Mouse (Mus musculus) heart, adult 2 months (tissue): Measurements from ENCODE around the gene Fam189a1. TPM values are rescaled to one million over a fixed set of nuclear protein-coding genes. Genes with fewer than 3 reads are reported as not detected.

Experiments used
- DNase-seq, 2 experiments: peaks; one replicate each; pipeline ENCODE4 v3.0.0; 2021
- H3K27ac ChIP-seq: fragments of 200-600 bp; 2 replicates; pipeline ENCODE4 v1.8.1; 2022
- H3K27me3 ChIP-seq: fragments of 200-500 bp; 2 replicates; pipeline ENCODE4 v1.6.1; 2012; ENCODE audit warnings: mild to moderate bottlenecking, low read length, inconsistent platforms, mixed read lengths; ENCODE audit not compliant: control insufficient read depth, insufficient read depth
- H3K36me3 ChIP-seq: fragments of 200-500 bp; 2 replicates; pipeline ENCODE4 v1.6.1; 2012; ENCODE audit warnings: low read length, inconsistent platforms; ENCODE audit not compliant: control insufficient read depth, insufficient read depth
- H3K4me1 ChIP-seq: fragments of 200-500 bp; 2 replicates; pipeline ENCODE4 v1.6.1; 2011; ENCODE audit warnings: low read length; ENCODE audit not compliant: control insufficient read depth, insufficient read depth
- H3K4me3 ChIP-seq: fragments of 200-600 bp; 2 replicates; pipeline ENCODE4 v1.8.1; 2022
- H3K79me2 ChIP-seq: fragments of 200-500 bp; replicated peaks from 2 replicates; pipeline ENCODE4 v1.6.1; 2012; ENCODE audit warnings: mild to moderate bottlenecking, inconsistent platforms, low read length, moderate library complexity, mixed read lengths; ENCODE audit not compliant: control insufficient read depth, insufficient read depth
- H3K9ac ChIP-seq: fragments of 200-500 bp; 2 replicates; pipeline ENCODE4 v1.6.1; 2012; ENCODE audit warnings: low read depth, mild to moderate bottlenecking, control low read depth, inconsistent platforms, low read length, mixed read lengths
- CTCF ChIP-seq: fragments of 200-600 bp; IDR thresholded peaks from 2 replicates; pipeline ENCODE4 v1.8.1; 2022; ENCODE audit warnings: antibody characterized with exemption, mild to moderate bottlenecking, moderate library complexity
- EP300 ChIP-seq: fragments of 200-500 bp; IDR thresholded peaks from 2 replicates; pipeline ENCODE4 v1.6.1; 2011; ENCODE audit warnings: low read depth, low read length, control low read depth; ENCODE audit not compliant: insufficient read depth
- POLR2A ChIP-seq: fragments of 200-500 bp; IDR thresholded peaks from 2 replicates; pipeline ENCODE4 v1.6.1; 2011; ENCODE audit warnings: mild to moderate bottlenecking, low read depth, low read length, control low read depth; ENCODE audit not compliant: insufficient read depth
- WGBS: fragments of 180-500 bp; shearing (Covaris S2); methylation state at CpG from one replicate; pipeline ENCODE4 v1.1.7; 2018; 5-methylcytosine and 5-hydroxymethylcytosine counted together
- intact Hi-C: fragments of 180-260 bp; cut with DNase I; formaldehyde crosslinking; loops from one replicate; pipeline ENCODE4 v1.15.1; 2025
- polyA plus RNA-seq: library from polyadenylated mRNA; depleted of rRNA; stranded (reverse); fragments of >200 nt; gene quantifications from 2 replicates; pipeline ENCODE4 v1.2.3, GENCODE M21; 2012
- total RNA-seq, 2 experiments: library from RNA; stranded (reverse); gene quantifications; 2 replicates each; pipeline ENCODE4 v1.2.3; 2021

Fam189a1 gene
- total and polyA plus RNA-seq, 3 experiments = 0.64 TPM; not detected in 2

DNA sequence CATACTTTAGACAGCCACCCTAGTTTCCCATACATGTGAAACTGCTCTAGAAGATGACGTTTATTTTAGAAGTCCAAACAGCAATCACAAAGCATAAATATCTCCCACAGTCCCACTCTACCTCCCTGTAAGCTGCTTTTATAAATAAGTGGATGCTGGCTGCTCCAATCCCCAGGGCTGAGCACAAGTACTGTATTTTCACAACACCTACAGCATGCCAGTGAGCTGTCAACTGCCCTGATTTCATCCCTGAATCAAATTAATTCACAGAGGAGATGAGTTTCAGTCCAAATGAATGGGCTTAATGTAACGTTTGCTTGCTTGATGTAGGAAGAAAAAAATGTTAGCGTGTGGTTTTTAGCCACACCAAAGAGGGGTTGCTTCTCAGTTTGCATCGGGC is 225.4 kb downstream of the Fam189a1 start:
- H3K4me1 ChIP-seq = no peaks in the 10 kb centered on the region
- no peaks in the 10 kb centered on the region for H3K36me3 ChIP-seq
- H3K9ac ChIP-seq = no peak overlapping the region
- DNase-seq = no peak
- 64% methylated on average over 4 of the region's 4 CpGs for WGBS
- H3K27me3 ChIP-seq = no peaks in the 10 kb centered on the region
- H3K4me3 ChIP-seq = no peak overlapping the region
- TF ChIP-seq POLR2A (no peak), EP300 (no peak), CTCF (no peak)
- intact Hi-C loops = no loop called here
- no peak overlapping the region for H3K27ac ChIP-seq
- H3K79me2 ChIP-seq = no peaks in the 10 kb centered on the region

DNA sequence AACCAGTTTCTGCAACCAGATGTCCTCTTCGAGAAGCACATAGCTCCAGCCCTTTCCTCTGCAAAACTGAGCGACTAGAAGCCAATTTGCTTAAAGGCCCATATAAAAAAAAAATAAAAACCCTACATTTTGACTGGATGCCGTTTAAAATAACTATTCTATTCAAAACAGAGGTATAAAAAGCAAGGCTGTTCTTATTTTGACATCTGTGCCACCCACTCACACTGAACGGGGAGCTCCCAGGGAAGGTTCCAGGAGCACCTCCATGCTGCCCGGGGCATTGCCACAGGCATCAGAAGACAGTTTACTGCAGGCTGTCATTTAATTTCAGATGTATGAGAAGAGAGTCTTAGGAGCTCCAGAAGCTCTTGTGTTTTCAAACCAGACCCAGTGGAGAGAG is 232.5 kb downstream of the Fam189a1 start:
- no peak for TF ChIP-seq EP300
- TF ChIP-seq CTCF = no peak
- no peak for TF ChIP-seq POLR2A
- Histone ChIP-seq H3K79me2 (no peaks in the 10 kb centered on the region), H3K4me1 (no peaks in the 10 kb centered on the region), H3K4me3 (no peak overlapping the region), H3K27ac (no peak overlapping the region), H3K36me3 (no peaks in the 10 kb centered on the region), H3K27me3 (no peaks in the 10 kb centered on the region), H3K9ac (no peak overlapping the region)
- intact Hi-C loops = no loop called here
- WGBS = 69% methylated on average over 5 of the region's 5 CpGs
- DNase-seq = no peak

DNA sequence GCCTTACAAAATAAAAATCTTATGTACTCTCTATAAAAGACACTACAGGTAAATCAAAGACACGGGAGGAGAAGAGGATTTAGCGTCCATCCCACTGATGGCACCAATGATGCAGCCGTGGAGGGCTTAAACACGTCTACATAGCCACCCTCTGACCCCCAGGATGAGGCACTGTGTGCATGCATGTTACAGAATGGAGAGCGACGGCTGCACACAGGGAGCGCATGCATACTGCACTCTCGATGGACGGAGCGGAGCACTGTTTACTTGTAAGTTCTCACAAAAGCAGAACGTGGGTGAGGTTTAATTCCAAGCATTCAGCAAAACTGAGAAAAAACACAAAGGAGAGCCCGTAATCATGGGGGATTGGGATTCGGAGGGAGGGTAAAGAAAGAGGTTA is 235.2 kb downstream of the Fam189a1 start:
- intact Hi-C loops = no loop called here
- Histone ChIP-seq H3K27ac (no peak overlapping the region), H3K27me3 (no peaks in the 10 kb centered on the region), H3K4me3 (no peak overlapping the region), H3K4me1 (no peaks in the 10 kb centered on the region), H3K79me2 (no peaks in the 10 kb centered on the region), H3K36me3 (no peaks in the 10 kb centered on the region), H3K9ac (no peak overlapping the region)
- DNase-seq = no peak
- TF ChIP-seq CTCF = no peak
- TF ChIP-seq EP300 = no peak
- no peak for TF ChIP-seq POLR2A
- 81% methylated on average over 13 of the region's 13 CpGs for WGBS

DNA sequence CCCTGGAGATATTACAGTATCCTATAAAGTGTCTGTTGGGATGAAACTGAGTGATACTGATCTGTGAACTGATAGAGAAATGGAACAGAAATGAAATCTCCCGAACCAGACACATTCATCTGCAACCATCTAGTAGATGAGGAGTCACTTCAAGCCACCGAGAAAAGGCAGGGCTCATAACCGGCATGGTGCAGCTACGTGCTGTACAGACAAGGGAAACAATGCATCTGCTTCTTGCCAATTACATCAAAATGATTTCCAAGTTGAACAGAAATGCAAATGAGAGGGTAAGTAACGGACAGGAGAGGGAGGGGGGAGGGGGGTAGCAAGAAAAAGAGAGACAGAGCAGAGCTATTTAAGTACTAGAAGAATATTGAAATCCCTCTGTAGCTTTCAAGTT is 235.6 kb downstream of the Fam189a1 start:
- no peaks in the 10 kb centered on the region for H3K4me1 ChIP-seq
- 65% methylated on average over 5 of the region's 5 CpGs for WGBS
- TF ChIP-seq POLR2A = no peak
- TF ChIP-seq EP300 = no peak
- TF ChIP-seq CTCF = no peak
- no peaks in the 10 kb centered on the region for H3K36me3 ChIP-seq
- no peak overlapping the region for H3K27ac ChIP-seq
- DNase-seq = no peak
- H3K4me3 ChIP-seq = no peak overlapping the region
- intact Hi-C loops = no loop called here
- no peaks in the 10 kb centered on the region for H3K27me3 ChIP-seq
- no peak overlapping the region for H3K9ac ChIP-seq
- H3K79me2 ChIP-seq = no peaks in the 10 kb centered on the region

DNA sequence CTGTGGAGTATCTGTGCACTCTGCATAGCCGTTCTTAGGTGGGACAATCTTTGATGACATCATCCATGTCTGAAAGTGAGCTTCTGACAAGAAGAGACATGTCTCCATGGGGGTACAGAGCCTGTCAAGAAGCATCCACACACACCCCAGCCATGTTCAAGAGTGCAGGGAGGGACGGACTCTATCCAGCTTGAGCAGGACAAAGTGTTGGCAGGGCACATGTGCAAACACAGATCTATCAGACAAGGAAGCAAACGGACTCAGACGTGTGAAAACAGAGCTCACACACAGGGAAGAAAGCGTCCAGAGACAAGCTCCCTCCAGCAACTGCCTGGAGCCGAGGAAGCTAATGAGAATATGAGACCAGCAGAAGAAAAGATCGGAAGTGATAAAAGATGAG is 239.7 kb downstream of the Fam189a1 start:
- TF ChIP-seq EP300 (no peak), CTCF (no peak), POLR2A (no peak)
- no peak for DNase-seq
- intact Hi-C loops = no loop called here
- H3K4me1 ChIP-seq = no peaks in the 10 kb centered on the region
- WGBS = 32% methylated on average over 7 of the region's 7 CpGs
- H3K9ac ChIP-seq = no peak overlapping the region
- no peak overlapping the region for H3K4me3 ChIP-seq
- no peaks in the 10 kb centered on the region for H3K36me3 ChIP-seq
- no peaks in the 10 kb centered on the region for H3K79me2 ChIP-seq
- no peak overlapping the region for H3K27ac ChIP-seq
- H3K27me3 ChIP-seq = no peaks in the 10 kb centered on the region; the same call in 1 of the 2 replicates

DNA sequence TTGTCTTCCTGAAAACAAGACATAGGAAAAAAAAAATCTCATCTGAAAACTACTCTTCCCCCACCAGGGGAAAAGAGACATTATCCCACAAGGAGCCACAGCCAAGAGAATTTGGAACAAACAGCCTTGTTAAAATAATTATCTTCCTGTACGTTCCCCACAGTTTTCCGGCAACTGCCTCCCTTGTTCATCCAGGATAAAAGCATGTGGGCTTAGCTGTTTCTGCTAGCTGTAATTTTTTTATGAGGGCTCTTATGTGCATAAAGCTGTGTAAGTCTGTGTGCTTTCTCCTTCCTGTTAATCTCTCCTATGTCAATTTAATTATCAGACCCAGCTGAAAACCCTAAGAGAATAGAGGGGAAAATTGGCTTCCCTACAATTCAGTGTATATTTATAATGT is 241.2 kb downstream of the Fam189a1 start:
- intact Hi-C loops = no loop called here
- no peaks in the 10 kb centered on the region for H3K79me2 ChIP-seq
- H3K4me1 ChIP-seq = no peaks in the 10 kb centered on the region
- no peak for TF ChIP-seq CTCF
- no peak for TF ChIP-seq POLR2A
- TF ChIP-seq EP300 = no peak
- no peak overlapping the region for H3K9ac ChIP-seq
- DNase-seq = no peak
- no peaks in the 10 kb centered on the region for H3K36me3 ChIP-seq
- H3K27me3 ChIP-seq = no peaks in the 10 kb centered on the region; the same call in 1 of the 2 replicates
- WGBS = 40% methylated on average over 2 of the region's 2 CpGs
- H3K27ac ChIP-seq = no peak overlapping the region
- H3K4me3 ChIP-seq = no peak overlapping the region
